25 mouse cellular contexts compared by ENCODE assay signal in the genomic region with DNA sequence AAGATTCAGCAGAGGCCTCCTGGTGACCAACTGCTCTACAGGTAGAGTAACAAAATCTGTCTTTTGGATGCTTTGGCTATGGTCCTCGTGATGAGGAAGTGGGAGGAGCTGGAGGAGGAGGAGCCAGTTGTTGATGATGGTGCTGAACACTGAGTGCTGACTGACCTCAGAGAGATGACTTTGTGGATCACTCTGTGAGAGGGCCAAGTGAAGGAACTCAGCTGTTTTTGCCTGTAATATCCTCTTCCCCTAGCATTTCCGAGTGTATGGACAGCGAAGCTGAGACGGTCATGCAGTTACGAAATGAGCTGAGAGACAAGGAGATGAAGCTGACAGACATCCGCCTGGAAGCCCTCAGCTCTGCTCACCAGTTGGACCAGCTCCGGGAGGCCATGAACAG. TPM values are rescaled to one million over a fixed set of nuclear protein-coding genes. Genes with fewer than 3 reads are reported as not detected.
DNase-seq lines count a peak whose midpoint lies in the region; ATAC-seq lines count a peak whose summit lies in the region.
"Had no signal": no experiment of that assay in that cellular context is flagged by ENCODE, and none has a peak within 500 bp of the region (broad histone marks: within the 10 kb centered on the region; RNA-seq: fewer than 3 reads in every experiment).

No protein-coding gene starts in this region.

- no peaks in the 10 kb centered on the region for H3K27me3 ChIP-seq in lung, embryonic 16.5 days (ENCODE audit: control insufficient read depth, insufficient read depth, low read depth, low read length)
- H3K27me3 ChIP-seq: embryonic facial prominence, embryonic 12.5 days; heart, embryonic 15.5 days had no signal

- peak; percentile 89 for ATAC-seq in lung, embryonic 16.5 days (ENCODE audit: low read depth)
- ATAC-seq in megakaryocyte progenitor cell, adult 5-6 weeks (replicated peaks; ENCODE audit: poor library complexity): 0 out of 2 replicates have a peak, but pooled peaks have one; percentile 9
- ATAC-seq: forebrain, embryonic 16.5 days had no signal

- DNase-seq in kidney, postnatal 14 days: peak; percentile 12
- DNase-seq in kidney, adult 18-20 months: no peak
- DNase-seq in lung, postnatal 25 days (ENCODE audit: low spot score): peak; percentile 38
- no peak for DNase-seq in left cerebral cortex, postnatal 4 days
- no peak for DNase-seq in ovary, postnatal 10 days (ENCODE audit: low spot score)
- DNase-seq: adrenal gland, postnatal 10 days; cerebellum, adult 11 months; cerebellum, adult 9-10 months; gastrocnemius, postnatal 14 days; heart, adult 2 months; heart, postnatal 14 days had no signal

- H3K9me3 ChIP-seq in lung, embryonic 16.5 days (ENCODE audit: control insufficient read depth, low read length): no peaks in the 10 kb centered on the region
- H3K9me3 ChIP-seq: embryonic facial prominence, embryonic 12.5 days; heart, embryonic 15.5 days had no signal

- no peak overlapping the region for H3K4me3 ChIP-seq in lung, embryonic 16.5 days (ENCODE audit: low read length)
- H3K4me3 ChIP-seq: embryonic facial prominence, embryonic 12.5 days; heart, adult 2 months; heart, embryonic 15.5 days had no signal

- H3K4me1 ChIP-seq in lung, embryonic 16.5 days (replicated peaks; ENCODE audit: control insufficient read depth, insufficient read depth, low read length): peaks cover 6% of the 10 kb centered on the region; the same call in 1 of the 2 replicates
- H3K4me1 ChIP-seq: embryonic facial prominence, embryonic 12.5 days; heart, embryonic 15.5 days had no signal

- peak overlapping the region; percentile 90 for H3K27ac ChIP-seq in lung, embryonic 16.5 days (ENCODE audit: low read length)
- H3K27ac ChIP-seq: embryonic facial prominence, embryonic 12.5 days; heart, adult 2 months; heart, embryonic 15.5 days had no signal

- intact Hi-C loops in left cerebral cortex, postnatal 4 days (cut with DNase I): no loop called here

- no peak overlapping the region for H3K4me2 ChIP-seq in lung, embryonic 16.5 days (ENCODE audit: low read depth, low read length)
- H3K4me2 ChIP-seq: embryonic facial prominence, embryonic 12.5 days; heart, embryonic 11.5 days; heart, embryonic 15.5 days had no signal

- 50% methylated on average over 7 of the region's 7 CpGs for WGBS in lung, embryonic 16.5 days

- peaks cover 5% of the 10 kb centered on the region; the same call in 1 of the 2 replicates for H3K36me3 ChIP-seq in lung, embryonic 16.5 days (ENCODE audit: control insufficient read depth, insufficient read depth, low read length)

- no peak overlapping the region for H3K9ac ChIP-seq in lung, embryonic 16.5 days (ENCODE audit: low read length)
- H3K9ac ChIP-seq: embryonic facial prominence, embryonic 12.5 days; heart, embryonic 15.5 days had no signal

RNA-seq across cellular contexts. Expression of a gene that starts 54.1 kb away (rescaled TPM):
- not detected in 2 replicates for polyA plus RNA-seq in lung, embryonic 16.5 days (2015; fragmentation: Nextera tagmentation; extraction: Ambion mirVana)
- total RNA-seq in megakaryocyte progenitor cell, adult 5-6 weeks (2015): not detected in 2 replicates
- total RNA-seq in megakaryocyte progenitor cell, adult 5-6 weeks (2017): not detected in 2 replicates
- not detected for total RNA-seq in left cerebral cortex, postnatal 4 days (2021)
- total RNA-seq: adrenal gland, postnatal 10 days; adrenal gland, postnatal 4 days; gastrocnemius, adult 18-20 months; gastrocnemius, postnatal 14 days; heart, adult 2 months; heart, postnatal 14 days; hematopoietic stem cell, adult 5-6 weeks; MEL had no signal
- polyA plus RNA-seq: C2C12; cortical plate, adult 2 months; frontal cortex, adult 2 months; gonadal fat pad, adult 2 months; heart, adult 2 months; heart, embryonic 11.5 days; heart, embryonic 15.5 days had no signal

Comparison
In these comparisons a context has a peak if more than half of its experiments do, and no peak if none do; other contexts are left out.
1. DNase-seq: peak in kidney, postnatal 14 days (single experiment) and lung, postnatal 25 days (single experiment); none in kidney, adult 18-20 months (single experiment), left cerebral cortex, postnatal 4 days (single experiment) and ovary, postnatal 10 days (single experiment).